Mouse (Mus musculus): ENCODE measurements around the gene Cdh13.

The Cdh13 gene

GRCm38 (mm10) chr8:118283600-118284111, at the start of gene Cdh13:
Cdh13 (plus strand) TSS chr8:118283733.
- in situ Hi-C loops (cut with MboI, MseI): no loop called here

GRCm38 (mm10) chr8:118235626-118236025, 47.9 kb upstream of the Cdh13 start:
- in situ Hi-C loops (cut with MboI, MseI): no loop called here

- in situ Hi-C loops (cut with MboI, MseI): no loop called here
Measured at GRCm38 (mm10) chr8:118237150-118237620, 46.3 kb upstream of the Cdh13 start.

GRCm38 (mm10) chr8:118238156-118238555, 45.4 kb upstream of the Cdh13 start:
- in situ Hi-C loops (cut with MboI, MseI): no loop called here

GRCm38 (mm10) chr8:118239186-118239585, 44.3 kb upstream of the Cdh13 start:
- in situ Hi-C loops (cut with MboI, MseI): no loop called here

- in situ Hi-C loops (cut with MboI, MseI): no loop called here
Measured at GRCm38 (mm10) chr8:118249319-118249718, 34.2 kb upstream of the Cdh13 start.

- in situ Hi-C loops (cut with MboI, MseI): no loop called here
Measured at GRCm38 (mm10) chr8:118249923-118250322, 33.6 kb upstream of the Cdh13 start.

- in situ Hi-C loops (cut with MboI, MseI): no loop called here
Measured at GRCm38 (mm10) chr8:118263117-118263516, 20.4 kb upstream of the Cdh13 start.

GRCm38 (mm10) chr8:118270751-118271402, 12.7 kb upstream of the Cdh13 start:
- in situ Hi-C loops (cut with MboI, MseI): no loop called here

GRCm38 (mm10) chr8:118272493-118272892, 11.0 kb upstream of the Cdh13 start:
- in situ Hi-C loops (cut with MboI, MseI): no loop called here

GRCm38 (mm10) chr8:118274243-118274642, 9.3 kb upstream of the Cdh13 start:
- in situ Hi-C loops (cut with MboI, MseI): no loop called here

- in situ Hi-C loops (cut with MboI, MseI): no loop called here
Measured at GRCm38 (mm10) chr8:118274688-118275087, 8.8 kb upstream of the Cdh13 start.

GRCm38 (mm10) chr8:118284112-118285029, 838 bp downstream of the Cdh13 start:
- in situ Hi-C loops (cut with MboI, MseI): no loop called here

GRCm38 (mm10) chr8:118285596-118286281, 2.2 kb downstream of the Cdh13 start:
- in situ Hi-C loops (cut with MboI, MseI): no loop called here

GRCm38 (mm10) chr8:118286282-118287180, 3.0 kb downstream of the Cdh13 start:
- in situ Hi-C loops (cut with MboI, MseI): no loop called here

- in situ Hi-C loops (cut with MboI, MseI): no loop called here
Measured at GRCm38 (mm10) chr8:118287496-118287895, 4.0 kb downstream of the Cdh13 start.

- in situ Hi-C loops (cut with MboI, MseI): no loop called here
Measured at GRCm38 (mm10) chr8:118288259-118288952, 4.9 kb downstream of the Cdh13 start.

GRCm38 (mm10) chr8:118289091-118289490, 5.6 kb downstream of the Cdh13 start:
- in situ Hi-C loops (cut with MboI, MseI): no loop called here

- in situ Hi-C loops (cut with MboI, MseI): no loop called here
Measured at GRCm38 (mm10) chr8:118289525-118289924, 6.0 kb downstream of the Cdh13 start.

- in situ Hi-C loops (cut with MboI, MseI): no loop called here
Measured at GRCm38 (mm10) chr8:118290266-118290665, 6.7 kb downstream of the Cdh13 start.
